Mouse (Mus musculus) olfactory bulb, adult 2 months (tissue): ENCODE measurements at regions not wholly inside any gene's neighbourhood (a gene's known extent, or its start where the extent isn't known, plus 50 kb on each side); places are given as distances from the start of the nearest gene placed in this dataset.

Experiments used
- H3K27ac ChIP-seq: fragments of 200-500 bp; 2 replicates; pipeline ENCODE4 v1.5.1; 2012; ENCODE audit warnings: low read depth, low read length; ENCODE audit not compliant: insufficient read depth
- H3K4me1 ChIP-seq: fragments of 200-500 bp; 2 replicates; pipeline ENCODE4 v1.6.1; 2012; ENCODE audit warnings: low read length; ENCODE audit not compliant: control insufficient read depth, insufficient read depth
- H3K4me3 ChIP-seq: fragments of 200-500 bp; 2 replicates; pipeline ENCODE4 v1.5.1; 2012; ENCODE audit warnings: mild to moderate bottlenecking, low read depth, low read length, moderate library complexity; ENCODE audit not compliant: insufficient read depth
- CTCF ChIP-seq: fragments of 200-500 bp; IDR thresholded peaks from 2 replicates; pipeline ENCODE4 v1.5.1; 2012; ENCODE audit warnings: low read depth, mild to moderate bottlenecking, low read length, moderate library complexity; ENCODE audit not compliant: insufficient read depth
- POLR2A ChIP-seq: fragments of 200-500 bp; IDR thresholded peaks from 2 replicates; pipeline ENCODE4 v1.6.1; 2012; ENCODE audit warnings: mild to moderate bottlenecking, low read depth, low read length, moderate library complexity; ENCODE audit not compliant: insufficient read depth
- WGBS: fragments of 180-500 bp; shearing (Covaris S2); methylation state at CpG from one replicate; pipeline ENCODE4 v1.1.7; 2018; 5-methylcytosine and 5-hydroxymethylcytosine counted together

GRCm38 (mm10) chr12:12527766-12528477 lies 266.0 kb downstream of the Fam49a start:
- no peak for TF ChIP-seq CTCF
- no peak for TF ChIP-seq POLR2A
- H3K4me1 ChIP-seq, result no peaks in the 10 kb centered on the region
- H3K4me3 ChIP-seq, result no peak overlapping the region
- WGBS, result 62% methylated on average over 7 of the region's 7 CpGs
- H3K27ac ChIP-seq, result no peak overlapping the region

GRCm38 (mm10) chr12:12527366-12527765 lies 265.4 kb downstream of the Fam49a start:
- TF ChIP-seq CTCF (no peak), POLR2A (no peak)

GRCm38 (mm10) chr12:12520311-12520852 lies 258.4 kb downstream of the Fam49a start:
- WGBS, result 92% methylated on average over 8 of the region's 8 CpGs
- TF ChIP-seq CTCF (no peak), POLR2A (no peak)
- H3K27ac ChIP-seq, result no peak overlapping the region
- no peaks in the 10 kb centered on the region for H3K4me1 ChIP-seq
- H3K4me3 ChIP-seq, result no peak overlapping the region

More at GRCm38 (mm10) chr12:12527366-12527765, 265.4 kb downstream of the Fam49a start:
- WGBS, result 74% methylated on average over 3 of the region's 3 CpGs
- Histone ChIP-seq H3K27ac (no peak overlapping the region), H3K4me1 (no peaks in the 10 kb centered on the region), H3K4me3 (no peak overlapping the region)

- no peaks in the 10 kb centered on the region for H3K4me1 ChIP-seq
- TF ChIP-seq CTCF (no peak), POLR2A (no peak)
- H3K27ac ChIP-seq, result no peak overlapping the region
- 42% methylated on average over 5 of the region's 5 CpGs for whole genome bisulfite sequencing
- H3K4me3 ChIP-seq, result no peak overlapping the region
Measured at GRCm38 (mm10) chr12:12518490-12519070, 256.6 kb downstream of the Fam49a start.

GRCm38 (mm10) chr12:12517020-12517419 lies 255.1 kb downstream of the Fam49a start:
- H3K4me1 ChIP-seq, result no peaks in the 10 kb centered on the region
- H3K4me3 ChIP-seq, result no peak overlapping the region
- WGBS, result 96% methylated on average over 4 of the region's 4 CpGs
- no peak overlapping the region for H3K27ac ChIP-seq
- TF ChIP-seq POLR2A (no peak), CTCF (no peak)

- no peak overlapping the region for H3K4me3 ChIP-seq
- TF ChIP-seq POLR2A, result no peak
- TF ChIP-seq CTCF, result no peak
- H3K4me1 ChIP-seq, result no peaks in the 10 kb centered on the region
- no peak overlapping the region for H3K27ac ChIP-seq
Measured at GRCm38 (mm10) chr12:12510764-12511163, 248.8 kb downstream of the Fam49a start.

GRCm38 (mm10) chr12:12509164-12509937 lies 247.4 kb downstream of the Fam49a start:
- TF ChIP-seq CTCF (no peak), POLR2A (no peak)
- 62% methylated on average over 9 of the region's 9 CpGs for WGBS
- H3K4me3 ChIP-seq, result no peak overlapping the region
- no peaks in the 10 kb centered on the region for H3K4me1 ChIP-seq
- no peak overlapping the region for H3K27ac ChIP-seq

- H3K27ac ChIP-seq, result no peak overlapping the region
- TF ChIP-seq POLR2A (no peak), CTCF (no peak)
- no peaks in the 10 kb centered on the region for H3K4me1 ChIP-seq
- WGBS, result 70% methylated on average over 9 of the region's 9 CpGs
- no peak overlapping the region for H3K4me3 ChIP-seq
Measured at GRCm38 (mm10) chr12:12508487-12509125, 246.7 kb downstream of the Fam49a start.

- 90% methylated on average over 3 of the region's 3 CpGs for WGBS
Measured at GRCm38 (mm10) chr12:12506671-12507070, 244.7 kb downstream of the Fam49a start.

More at GRCm38 (mm10) chr12:12506671-12507070, 244.7 kb downstream of the Fam49a start:
- no peak overlapping the region for H3K27ac ChIP-seq
- TF ChIP-seq CTCF (no peak), POLR2A (no peak)
- H3K4me1 ChIP-seq, result no peaks in the 10 kb centered on the region
- H3K4me3 ChIP-seq, result no peak overlapping the region
